Mouse (Mus musculus): Measurements from ENCODE around the gene Ptpa.

The Ptpa gene

GRCm38 (mm10) chr2:30469796-30470142 is 53.9 kb downstream of the Ptpa start:
- DNase-seq = peak; percentile 93

DNA sequence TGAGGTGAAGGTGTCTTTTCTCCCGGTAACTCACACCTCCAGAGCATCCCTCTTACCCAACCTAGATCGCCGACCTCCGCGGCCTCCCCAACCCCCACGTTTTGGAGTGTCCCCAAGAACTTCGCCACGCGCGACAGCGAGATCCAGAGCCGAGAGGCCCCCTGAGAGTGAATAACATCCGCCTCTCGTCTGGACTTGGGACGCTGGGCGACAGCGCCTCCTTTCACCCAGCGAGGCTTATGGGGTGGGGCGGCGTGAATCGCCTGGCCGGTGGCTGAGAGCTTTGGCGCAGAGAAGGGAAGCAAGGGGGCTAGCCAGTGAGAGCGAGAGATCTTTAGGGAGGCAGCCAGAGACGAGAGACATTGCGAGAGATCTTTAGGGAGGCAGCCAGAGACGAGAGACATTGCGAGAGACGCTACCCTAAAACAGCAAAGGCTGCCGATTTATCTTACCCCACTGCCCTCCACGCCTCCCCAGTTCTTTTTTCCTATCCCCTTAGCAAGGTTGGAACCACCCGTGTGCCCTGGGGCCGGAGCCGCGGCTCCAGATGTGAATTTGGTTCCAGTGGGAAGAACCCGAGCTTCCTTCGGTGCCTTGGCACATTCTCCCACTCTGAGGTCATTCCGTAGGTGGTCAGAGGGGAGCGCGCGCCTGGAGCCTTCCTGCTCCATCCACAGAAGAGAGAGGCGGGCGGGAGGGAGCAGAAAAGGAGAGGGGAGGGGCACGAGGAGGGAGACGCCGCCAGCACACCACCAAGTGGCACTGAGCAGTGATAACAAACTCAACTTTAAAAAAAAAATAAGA is 54.5 kb downstream of the Ptpa start:
- peak; percentile 84 for DNase-seq

- DNase-seq = peak; percentile 49
Observed at GRCm38 (mm10) chr2:30471051-30471450, 55.2 kb downstream of the Ptpa start.

GRCm38 (mm10) chr2:30471795-30472720 is 56.2 kb downstream of the Ptpa start:
- DNase-seq = peak; percentile 90

GRCm38 (mm10) chr2:30472731-30473351 is 57.0 kb downstream of the Ptpa start:
- DNase-seq = peak; percentile 56

DNA sequence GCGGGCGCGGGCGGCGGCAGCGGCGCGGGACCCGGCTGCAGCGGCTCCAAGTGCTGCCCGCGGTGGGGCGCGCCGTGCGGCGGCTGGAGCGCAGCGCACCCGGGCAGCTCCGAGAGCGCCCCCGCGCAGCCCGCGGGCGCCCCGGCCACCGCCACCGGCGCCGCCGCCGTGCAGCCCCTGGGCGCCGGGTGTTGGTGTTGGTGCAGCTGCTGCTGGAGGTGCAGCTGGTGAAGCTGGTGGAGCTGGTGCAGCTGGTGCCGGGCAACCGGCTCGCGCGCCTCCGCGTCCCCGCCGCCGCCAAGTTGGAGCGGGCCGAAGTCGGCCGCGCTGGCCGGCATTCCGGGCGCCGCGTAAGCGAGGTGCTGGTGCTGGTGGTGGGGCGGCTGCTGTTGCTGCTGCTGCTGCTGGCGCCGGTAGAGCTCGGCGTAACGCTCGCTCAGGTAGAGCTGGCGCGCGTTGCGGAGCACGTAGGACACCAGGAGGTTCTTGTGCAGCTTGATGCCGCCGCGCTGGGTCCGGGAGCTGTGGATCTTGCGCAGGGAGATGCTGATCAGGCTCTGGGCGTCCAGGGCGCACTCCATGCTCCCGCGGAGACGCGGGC is 57.7 kb downstream of the Ptpa start:
- DNase-seq = peak; percentile 68

DNA sequence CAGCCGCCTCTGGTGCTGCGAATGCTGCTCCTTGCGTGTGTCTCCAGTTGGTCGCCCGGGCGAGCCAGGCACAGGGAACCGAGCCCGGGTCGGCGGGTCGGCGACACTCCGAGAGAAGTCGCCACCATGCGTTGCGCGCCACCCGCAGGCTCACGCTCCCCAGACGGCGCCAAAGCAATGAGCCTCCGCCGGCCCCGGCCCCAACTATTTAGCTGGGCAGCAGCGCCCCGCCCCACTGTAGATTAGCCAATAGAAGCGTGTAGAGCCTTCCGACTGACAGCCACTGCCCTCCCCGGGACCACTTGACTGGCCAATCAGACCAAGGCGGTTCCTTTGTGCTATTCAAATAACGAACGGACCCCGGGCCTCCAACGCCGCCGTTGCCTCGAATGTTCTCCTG is 58.2 kb downstream of the Ptpa start, which contains the start of gene Ier5l:
Gene Ier5l, minus strand, starts transcription at position 181 of the 400 bp plus-strand sequence.
- peak; percentile 98 for DNase-seq

- DNase-seq = no peak
Observed at GRCm38 (mm10) chr2:30474776-30475175, 58.9 kb downstream of the Ptpa start.

DNA sequence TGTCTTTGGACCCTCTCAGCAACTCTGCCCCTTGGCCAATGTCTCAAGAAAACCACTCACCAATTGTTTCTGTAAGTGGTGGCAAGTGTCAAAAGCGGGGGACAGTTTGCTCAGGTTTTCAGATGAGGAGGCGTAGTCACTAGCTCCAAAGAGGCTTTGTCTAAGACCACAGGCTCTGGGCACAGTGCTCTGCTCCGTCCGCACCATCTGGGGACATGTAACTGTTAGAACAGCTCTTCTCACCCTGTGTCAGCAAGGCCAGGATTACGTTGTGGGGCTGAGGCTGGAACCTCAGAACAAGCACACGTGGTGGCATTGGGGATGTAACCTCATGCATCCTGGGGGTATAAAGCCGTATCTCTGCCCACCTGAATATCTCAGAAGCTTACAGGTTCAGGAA is 59.6 kb downstream of the Ptpa start:
- no peak for DNase-seq

GRCm38 (mm10) chr2:30476241-30476640 is 60.4 kb downstream of the Ptpa start:
- DNase-seq = no peak

DNA sequence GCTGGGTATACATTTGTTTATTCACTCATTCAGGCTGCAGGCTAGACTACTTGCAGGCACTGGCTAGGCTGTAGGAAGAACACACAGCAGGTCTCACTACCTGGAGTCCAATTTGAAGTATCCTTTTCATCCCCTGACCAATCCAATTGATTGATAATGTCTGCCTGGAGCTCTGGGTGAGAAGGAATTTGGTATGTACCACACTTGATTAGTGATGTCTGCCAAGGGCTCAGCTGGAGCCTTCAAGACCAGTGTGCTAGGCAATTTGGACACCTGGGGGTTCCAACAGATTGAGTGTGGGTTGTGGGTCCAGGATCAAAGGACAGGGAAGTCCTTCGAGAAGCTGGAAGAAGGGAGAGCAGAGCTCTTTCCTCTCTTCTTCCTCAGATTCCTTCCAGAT is 62.7 kb downstream of the Ptpa start:
- DNase-seq = no peak

DNA sequence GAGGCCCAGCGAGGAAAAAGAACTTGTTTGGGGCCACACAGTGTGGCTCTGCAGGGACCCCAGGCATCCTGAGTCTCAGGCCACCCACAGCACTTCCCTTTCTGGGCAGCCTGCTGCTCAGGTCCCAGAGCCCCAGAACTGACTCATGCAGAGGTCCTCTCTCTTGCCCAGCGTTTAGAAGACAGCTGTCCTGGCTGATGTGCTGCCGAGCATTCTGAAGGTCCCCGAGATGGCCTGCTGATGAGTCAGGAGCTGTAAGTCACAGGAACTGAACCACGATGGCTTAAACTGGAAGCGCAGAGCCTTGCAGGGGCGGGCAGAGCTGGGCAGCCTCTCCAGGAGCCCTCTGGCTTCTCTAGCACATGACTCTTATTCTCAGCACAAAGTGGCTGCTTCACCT is 71.8 kb downstream of the Ptpa start:
- DNase-seq = no peak

- DNase-seq = no peak
Observed at GRCm38 (mm10) chr2:30490384-30490783, 74.5 kb downstream of the Ptpa start.

- no peak for DNase-seq
Observed at GRCm38 (mm10) chr2:30495000-30495908, 79.4 kb downstream of the Ptpa start.

- DNase-seq = peak; percentile 83
Observed at GRCm38 (mm10) chr2:30495909-30496861, 80.3 kb downstream of the Ptpa start.

Measured in retina, postnatal 1 day (tissue).